Mouse (Mus musculus) heart, embryonic 12.5 days (tissue): ENCODE measurements around the gene Atp5f1. TPM values are rescaled to one million over a fixed set of nuclear protein-coding genes. Genes with fewer than 3 reads are reported as not detected.
"Not testable (repeated sequence)": the region's sequence is repeated elsewhere in the genome, so short reads cannot be mapped to it uniquely, and the experiment has no call there.

Experiments
- ATAC-seq: fragments of 200-750 bp; cut with Nextera tagmentation; 2 replicates; pipeline ENCODE4 v1.8.0; 2017; ENCODE audit warnings: moderate TSS enrichment, moderate library complexity; ENCODE audit not compliant: insufficient number of reproducible peaks, low FRiP score
- H3K27ac ChIP-seq: fragments of 300-500 bp; sonication (generic); 2 replicates; pipeline ENCODE4 v1.5.1; 2016; ENCODE audit warnings: mild to moderate bottlenecking, moderate library complexity; ENCODE audit not compliant: poor library complexity, severe bottlenecking
- H3K27me3 ChIP-seq: fragments of 300-500 bp; sonication (generic); replicated peaks from 2 replicates; pipeline ENCODE4 v1.6.1; 2016; ENCODE audit warnings: mild to moderate bottlenecking, moderate library complexity
- H3K36me3 ChIP-seq: fragments of 300-500 bp; sonication (generic); 2 replicates; pipeline ENCODE4 v1.6.1; 2016; ENCODE audit warnings: mild to moderate bottlenecking, moderate library complexity
- H3K4me1 ChIP-seq: fragments of 300-500 bp; sonication (generic); replicated peaks from 2 replicates; pipeline ENCODE4 v1.6.1; 2016; ENCODE audit warnings: mild to moderate bottlenecking
- H3K4me2 ChIP-seq: fragments of 300-500 bp; sonication (generic); 2 replicates; pipeline ENCODE4 v1.6.1; 2016; ENCODE audit warnings: mild to moderate bottlenecking, moderate library complexity
- H3K4me3 ChIP-seq: fragments of 300-500 bp; sonication (generic); 2 replicates; pipeline ENCODE4 v1.5.1; 2016; ENCODE audit warnings: mild to moderate bottlenecking
- H3K9ac ChIP-seq: fragments of 300-500 bp; sonication (generic); 2 replicates; pipeline ENCODE4 v1.6.1; 2016; ENCODE audit warnings: mild to moderate bottlenecking, moderate library complexity
- H3K9me3 ChIP-seq: fragments of 300-500 bp; sonication (generic); replicated peaks from 2 replicates; pipeline ENCODE4 v1.6.1; 2016; ENCODE audit warnings: mild to moderate bottlenecking, moderate library complexity
- WGBS: fragments of 180-500 bp; shearing (Covaris S2); methylation state at CpG from one replicate; pipeline ENCODE4 v1.1.7; 2016; 5-methylcytosine and 5-hydroxymethylcytosine counted together
- polyA plus RNA-seq: library from polyadenylated mRNA; unstranded; fragments of >200 nt; fragmentation: Nextera tagmentation; extraction: Ambion mirVana; gene quantifications from 2 replicates; pipeline ENCODE4 v1.2.1, GENCODE M21; 2016

Atp5f1 gene
- polyA plus RNA-seq, result 745 and 746 TPM in 2 replicates

DNA sequence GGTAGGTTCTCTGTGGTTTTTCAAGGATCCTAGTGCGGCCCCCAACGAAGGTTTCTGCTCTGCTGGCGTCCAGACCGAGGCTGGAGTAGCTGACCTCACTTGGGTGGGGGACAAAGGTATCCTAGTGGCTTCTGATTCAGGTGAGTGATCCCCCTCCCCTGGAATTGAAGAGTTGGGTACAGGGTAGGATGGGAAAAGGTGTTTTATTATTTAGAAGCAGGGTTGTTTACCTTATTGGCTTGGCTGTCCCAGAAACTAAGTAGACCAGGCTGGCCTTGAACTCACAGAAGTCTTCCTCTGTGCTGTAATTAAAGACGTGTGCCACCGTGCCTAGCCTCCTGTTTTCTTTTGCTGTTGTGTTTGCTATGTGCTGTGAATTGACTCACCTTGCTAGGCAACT, at the start of gene Atp5f1:
Gene Atp5f1, minus strand, starts transcription at position 101 of the 400 bp plus-strand sequence.
- Histone ChIP-seq H3K9ac (peak within 1 kb of the TSS; percentile 98), H3K4me3 (peak within 1 kb of the TSS; percentile 78), H3K27ac (peak within 1 kb of the TSS; percentile 94), H3K36me3 (peaks cover 47% of the 10 kb centered on the region), H3K4me1 (peaks cover 21% of the 10 kb centered on the region), H3K27me3 (no peaks in the 10 kb centered on the region), H3K9me3 (no peaks in the 10 kb centered on the region), H3K4me2 (peak within 1 kb of the TSS; percentile 89)
- ATAC-seq, result no peak
- 7% methylated on average over 6 of the region's 6 CpGs for WGBS

DNA sequence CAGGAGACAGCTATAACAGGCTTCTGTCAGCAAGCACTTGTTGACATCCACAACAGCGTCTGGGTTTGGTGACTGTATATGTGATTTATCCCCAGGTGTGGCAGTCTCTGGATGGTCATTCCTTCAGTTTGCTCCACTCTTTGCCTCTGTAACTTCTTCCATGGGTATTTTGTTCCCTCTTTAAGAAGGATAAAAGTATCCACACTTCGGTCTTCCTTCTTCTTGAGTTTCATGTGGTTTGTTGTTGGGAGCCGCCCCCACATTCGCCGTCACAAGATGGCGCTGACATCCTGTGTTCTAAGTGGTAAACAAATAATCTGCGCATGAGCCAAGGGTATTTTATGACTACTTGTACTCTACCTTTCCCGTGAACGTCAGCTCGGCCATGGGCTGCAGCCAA, 43.5 kb upstream of the Atp5f1 start:
- not testable (repeated sequence) for ATAC-seq, H3K4me2 ChIP-seq, H3K9me3 ChIP-seq, H3K36me3 ChIP-seq, H3K27me3 ChIP-seq, H3K9ac ChIP-seq, H3K27ac ChIP-seq, H3K4me3 ChIP-seq
- 44% methylated on average over 10 of the region's 10 CpGs for WGBS
- H3K4me1 ChIP-seq, result peaks cover 15% of the 10 kb centered on the region

DNA sequence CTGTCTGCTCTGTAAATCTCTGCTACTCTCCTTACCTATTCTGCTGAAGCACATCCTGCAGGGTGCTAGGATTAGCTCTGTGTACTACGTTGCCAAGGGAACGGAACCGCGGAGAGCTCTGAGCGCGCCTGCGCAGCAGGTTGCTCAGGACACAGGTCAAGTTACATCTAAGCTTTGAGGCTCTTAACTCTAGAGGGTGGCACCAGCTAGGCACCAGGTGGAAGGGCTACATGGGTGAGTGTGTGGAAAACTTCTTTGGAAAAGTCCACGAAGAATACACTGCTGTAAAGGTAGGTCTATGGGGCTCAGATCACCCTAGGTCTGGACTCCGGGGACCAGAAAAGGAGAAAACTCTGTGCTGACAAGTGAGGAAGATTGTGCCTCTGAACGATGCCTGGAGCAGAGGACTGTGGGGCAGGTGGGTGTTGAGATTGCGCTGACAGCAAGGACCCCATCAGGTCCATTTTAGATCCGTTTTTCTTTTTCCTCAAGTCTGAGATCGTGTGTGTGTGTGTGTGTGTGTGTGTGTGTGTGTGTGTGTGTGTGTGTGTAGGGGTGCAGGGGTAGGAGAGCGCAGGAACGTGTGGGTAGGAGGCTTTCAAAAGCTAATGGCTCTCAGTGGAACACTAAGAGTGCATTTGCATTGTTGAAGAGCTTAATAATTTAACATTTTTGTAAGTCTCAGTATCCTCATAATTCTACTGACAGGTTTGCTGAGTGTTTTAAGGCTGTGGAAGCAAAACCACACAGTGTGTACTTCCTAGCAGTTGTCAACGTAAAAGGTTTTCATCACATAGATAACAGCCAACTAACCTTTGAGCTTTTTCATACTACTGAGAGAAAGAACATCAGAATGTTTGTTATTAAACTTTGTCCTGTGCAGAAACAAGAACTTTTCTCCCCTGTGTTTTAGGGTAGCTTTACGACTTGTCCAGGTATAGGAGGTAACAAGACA, 41.8 kb upstream of the Atp5f1 start:
- Histone ChIP-seq H3K9me3 (no peaks in the 10 kb centered on the region), H3K4me2 (peak overlapping the region; percentile 68), H3K4me1 (peaks cover 15% of the 10 kb centered on the region), H3K36me3 (no peaks in the 10 kb centered on the region), H3K4me3 (peak overlapping the region; percentile 32), H3K27ac (no peak overlapping the region), H3K27me3 (no peaks in the 10 kb centered on the region), H3K9ac (no peak overlapping the region)
- peak; percentile 78 for ATAC-seq
- 16% methylated on average over 17 of the region's 17 CpGs for WGBS

GRCm38 (mm10) chr3:106000707-106001375, 40.9 kb upstream of the Atp5f1 start:
- Histone ChIP-seq H3K4me2 (peak overlapping the region; percentile 68), H3K9ac (no peak overlapping the region), H3K36me3 (no peaks in the 10 kb centered on the region), H3K27ac (no peak overlapping the region), H3K27me3 (no peaks in the 10 kb centered on the region), H3K9me3 (no peaks in the 10 kb centered on the region), H3K4me3 (peak overlapping the region; percentile 32), H3K4me1 (peaks cover 15% of the 10 kb centered on the region)
- WGBS, result 16% methylated on average over 11 of the region's 11 CpGs
- no peak for ATAC-seq

DNA sequence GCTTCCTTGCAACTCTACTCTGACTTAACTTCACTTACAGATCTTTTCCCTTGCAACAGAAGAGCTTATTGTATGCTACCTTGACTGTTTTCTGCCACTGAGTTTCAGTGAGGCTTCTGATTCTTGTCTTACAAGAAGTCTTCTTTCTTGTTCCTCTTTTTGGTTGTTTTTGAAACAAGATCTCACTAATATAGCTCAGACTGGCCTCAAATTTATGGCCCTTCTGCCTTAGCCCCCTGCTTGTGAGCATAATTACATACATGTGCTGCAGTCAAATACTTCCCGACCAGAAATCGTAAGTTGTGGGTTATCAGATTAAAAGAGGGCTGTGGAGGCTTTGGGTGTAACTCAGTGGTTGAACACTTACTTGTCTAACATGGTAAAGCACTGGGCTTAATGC, 34.8 kb upstream of the Atp5f1 start:
- no peak overlapping the region for H3K4me3 ChIP-seq
- H3K4me2 ChIP-seq, result no peak overlapping the region
- ATAC-seq, result no peak
- no peaks in the 10 kb centered on the region for H3K4me1 ChIP-seq
- no peak overlapping the region for H3K9ac ChIP-seq
- no peaks in the 10 kb centered on the region for H3K27me3 ChIP-seq
- no peaks in the 10 kb centered on the region for H3K36me3 ChIP-seq
- H3K9me3 ChIP-seq, result no peaks in the 10 kb centered on the region
- 68% methylated on average over 2 of the region's 2 CpGs for WGBS
- H3K27ac ChIP-seq, result no peak overlapping the region

GRCm38 (mm10) chr3:105991653-105992283, 31.9 kb upstream of the Atp5f1 start:
- Histone ChIP-seq H3K36me3 (no peaks in the 10 kb centered on the region), H3K9me3 (no peaks in the 10 kb centered on the region), H3K27ac (no peak overlapping the region), H3K4me1 (no peaks in the 10 kb centered on the region), H3K27me3 (no peaks in the 10 kb centered on the region), H3K4me3 (no peak overlapping the region), H3K4me2 (no peak overlapping the region), H3K9ac (no peak overlapping the region)
- no peak for ATAC-seq
- WGBS, result 21% methylated on average over 4 of the region's 4 CpGs

DNA sequence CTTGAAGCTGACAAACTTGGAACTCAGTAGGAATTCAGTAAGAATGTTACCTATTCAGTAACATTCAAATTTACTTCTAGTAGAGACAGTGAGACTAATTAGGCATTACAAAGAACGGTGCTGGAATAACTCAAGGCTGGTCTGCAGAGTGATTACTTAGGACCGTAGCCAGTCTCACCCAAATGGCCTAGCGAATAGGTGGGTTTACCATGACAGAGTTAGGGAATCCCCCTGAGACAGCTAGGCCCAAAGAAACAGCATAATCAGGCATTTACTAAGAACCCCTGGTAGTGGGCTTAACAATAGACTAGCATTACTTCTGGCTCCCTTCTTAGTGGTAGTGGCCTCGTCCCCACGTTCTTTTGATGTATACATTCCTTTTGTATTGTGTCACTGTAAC, 29.7 kb upstream of the Atp5f1 start:
- 61% methylated on average over 5 of the region's 5 CpGs for WGBS
- not testable (repeated sequence) for ATAC-seq

GRCm38 (mm10) chr3:105974174-105974573, 14.3 kb upstream of the Atp5f1 start:
- H3K4me1 ChIP-seq, result no peaks in the 10 kb centered on the region
- H3K4me2 ChIP-seq, result no peak overlapping the region
- no peak overlapping the region for H3K27ac ChIP-seq
- H3K27me3 ChIP-seq, result no peaks in the 10 kb centered on the region
- no peak overlapping the region for H3K4me3 ChIP-seq
- 79% methylated on average over 2 of the region's 2 CpGs for WGBS
- no peaks in the 10 kb centered on the region for H3K9me3 ChIP-seq
- no peak for ATAC-seq
- no peak overlapping the region for H3K9ac ChIP-seq
- H3K36me3 ChIP-seq, result peaks cover 9% of the 10 kb centered on the region

More for the DNA sequence above, 29.7 kb upstream of the Atp5f1 start:
- not testable (repeated sequence) for H3K9me3 ChIP-seq, H3K4me2 ChIP-seq, H3K27ac ChIP-seq, H3K27me3 ChIP-seq, H3K9ac ChIP-seq, H3K36me3 ChIP-seq, H3K4me1 ChIP-seq, H3K4me3 ChIP-seq

DNA sequence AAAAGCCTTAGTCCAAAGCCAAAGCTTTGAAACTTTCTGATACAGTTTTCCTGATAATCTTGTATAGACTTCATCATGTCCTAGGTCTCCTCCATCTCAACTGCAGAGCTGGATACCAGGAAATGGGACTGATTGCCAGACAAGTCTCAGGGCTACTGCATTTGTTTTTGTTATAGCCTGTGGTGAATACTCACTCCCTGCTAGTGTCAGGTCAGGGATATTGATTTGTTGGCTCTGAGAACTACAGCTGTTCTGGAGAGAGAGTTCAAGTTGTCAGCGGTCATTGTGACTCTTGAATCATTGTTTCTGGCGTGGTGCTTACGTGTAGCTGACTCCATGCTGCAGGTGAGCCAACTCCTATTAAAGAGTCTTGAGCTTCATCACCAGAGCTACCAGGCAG, 13.5 kb upstream of the Atp5f1 start, which contains the start of gene Ovgp1:
Gene Ovgp1, plus strand, starts transcription at position 301 of the 400 bp plus-strand sequence.
- H3K9ac ChIP-seq, result no peak within 1 kb of the TSS
- H3K27ac ChIP-seq, result no peak within 1 kb of the TSS
- H3K27me3 ChIP-seq, result no peaks in the 10 kb centered on the region
- H3K9me3 ChIP-seq, result no peaks in the 10 kb centered on the region
- 74% methylated on average over 3 of the region's 3 CpGs for WGBS
- H3K4me2 ChIP-seq, result no peak within 1 kb of the TSS
- no peaks in the 10 kb centered on the region for H3K4me1 ChIP-seq
- ATAC-seq, result no peak
- peaks cover 16% of the 10 kb centered on the region for H3K36me3 ChIP-seq
- no peak within 1 kb of the TSS for H3K4me3 ChIP-seq

DNA sequence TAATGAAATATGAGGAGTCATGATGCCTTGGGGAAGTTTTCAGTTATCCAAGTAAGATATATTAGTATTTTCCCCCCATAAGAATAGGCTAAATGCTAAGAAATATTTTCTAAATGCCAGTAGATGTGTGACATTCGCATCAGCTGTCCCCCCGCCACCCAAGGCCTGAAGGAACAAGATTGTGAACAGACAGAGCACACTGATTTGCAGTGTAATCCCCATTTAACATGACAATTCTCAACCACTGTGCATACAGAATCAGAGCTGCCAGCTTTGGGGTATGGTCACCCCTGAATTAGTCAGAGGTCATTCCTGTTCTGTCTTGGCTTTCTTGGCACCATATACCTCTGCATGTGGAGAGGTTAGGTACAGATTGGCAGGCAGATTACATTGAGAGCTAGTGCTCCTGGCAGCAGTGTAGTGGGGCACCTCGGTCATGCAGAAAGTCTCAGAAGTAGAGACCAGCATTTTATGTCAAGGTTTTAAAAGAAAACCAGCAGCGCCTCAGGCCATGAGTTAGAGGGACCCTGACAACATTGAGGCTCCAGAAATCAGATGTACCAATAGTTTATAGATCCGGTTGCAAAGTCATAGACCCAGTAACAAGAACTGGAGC, 12.0 kb upstream of the Atp5f1 start:
- Histone ChIP-seq H3K4me1 (no peaks in the 10 kb centered on the region), H3K9ac (no peak overlapping the region), H3K27ac (no peak overlapping the region), H3K9me3 (no peaks in the 10 kb centered on the region), H3K36me3 (peaks cover 29% of the 10 kb centered on the region), H3K27me3 (no peaks in the 10 kb centered on the region), H3K4me3 (no peak overlapping the region), H3K4me2 (no peak overlapping the region)
- WGBS, result 80% methylated on average over 5 of the region's 5 CpGs
- ATAC-seq, result no peak
